Mouse (Mus musculus) kidney, postnatal 36 days (tissue): Measurements from ENCODE around the gene Emc4.
A peak's percentile ranks its signal among the peaks of the same experiment; 100 is the strongest.

ENCODE experiments used
- DNase-seq, 2 experiments: peaks; one replicate each; pipeline ENCODE4 v3.0.0; 2021 to 2022; ENCODE audit warnings: mixed read lengths in 2 of 2

Gene Emc4

DNA sequence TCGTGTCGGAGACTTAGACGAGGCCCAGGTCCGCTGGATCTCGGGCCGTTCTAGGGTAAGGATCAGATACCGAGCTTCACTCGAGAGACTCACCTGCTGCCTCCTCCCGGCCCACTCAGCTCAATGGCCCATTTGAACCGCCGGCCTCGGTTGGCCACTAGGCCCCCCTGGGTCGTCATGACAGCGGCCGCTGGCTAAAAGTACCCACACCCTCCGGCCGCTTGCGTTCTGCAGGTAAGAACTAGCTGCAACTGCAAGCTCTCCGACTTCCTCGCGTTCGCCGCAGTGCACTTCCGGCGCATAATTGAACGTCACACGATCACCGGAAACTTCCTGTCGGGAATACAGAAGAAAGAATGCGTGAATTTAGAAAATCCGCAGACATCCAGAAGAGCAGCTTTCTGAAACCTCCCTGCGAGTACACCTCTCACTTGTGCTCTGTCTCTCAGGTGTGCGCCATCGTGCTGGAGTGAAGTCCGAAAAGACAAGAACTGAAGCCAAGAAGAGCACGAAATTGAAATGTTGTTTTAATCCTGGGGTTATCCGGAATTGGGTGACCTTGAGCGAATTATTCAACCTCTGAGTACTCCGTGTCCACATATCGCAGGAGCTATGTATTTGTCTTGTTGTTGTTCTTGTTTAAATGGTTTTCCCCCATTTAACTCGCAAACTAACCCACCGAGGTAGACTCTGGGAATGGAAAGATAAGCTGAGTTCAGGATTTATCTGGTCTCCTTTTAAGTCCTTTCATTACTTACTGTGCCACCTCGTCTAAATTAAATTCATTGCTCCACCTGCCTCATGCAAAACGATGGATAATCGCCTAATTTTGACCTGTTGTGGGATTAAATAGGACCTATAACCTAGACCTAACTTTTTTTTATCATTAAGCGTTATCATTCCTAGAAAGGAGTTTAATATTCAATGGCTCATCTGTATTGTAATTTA lies at the start of gene Emc4:
Gene Emc4 (minus strand): TSS at position 302 of the 948 bp plus-strand sequence.
- DNase-seq: peak; percentile 93 to 96

- no peak for DNase-seq
These were observed 39.2 kb upstream of the Emc4 start for GRCm38 (mm10) chr2:112407030-112407429.

GRCm38 (mm10) chr2:112396649-112397048 lies 28.8 kb upstream of the Emc4 start:
- no peak for DNase-seq

GRCm38 (mm10) chr2:112393958-112394357 lies 26.1 kb upstream of the Emc4 start:
- DNase-seq: no peak

- no peak for DNase-seq
These were observed 24.9 kb upstream of the Emc4 start for GRCm38 (mm10) chr2:112392689-112393088.

GRCm38 (mm10) chr2:112391346-112392000 lies 23.6 kb upstream of the Emc4 start:
- DNase-seq: no peak

DNA sequence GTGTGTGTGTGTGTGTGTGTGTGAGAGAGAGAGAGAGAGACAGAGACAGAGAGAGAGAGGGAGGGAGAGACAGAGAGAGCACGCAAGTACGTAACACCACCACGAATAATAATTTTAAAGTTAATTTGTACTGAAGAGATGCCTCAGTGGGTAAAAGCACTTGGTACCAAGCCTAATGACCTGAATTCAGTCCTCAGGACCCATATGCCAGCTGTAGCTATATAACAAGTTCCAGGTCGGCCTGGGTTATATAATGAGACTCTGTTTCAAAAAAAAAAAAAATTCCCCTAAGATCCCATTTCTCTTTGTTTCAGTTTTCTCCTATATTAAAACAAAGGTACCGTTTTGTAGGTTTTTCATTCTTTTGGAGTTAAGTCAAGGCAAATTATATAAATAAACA lies 23.0 kb upstream of the Emc4 start:
- DNase-seq: no peak

DNA sequence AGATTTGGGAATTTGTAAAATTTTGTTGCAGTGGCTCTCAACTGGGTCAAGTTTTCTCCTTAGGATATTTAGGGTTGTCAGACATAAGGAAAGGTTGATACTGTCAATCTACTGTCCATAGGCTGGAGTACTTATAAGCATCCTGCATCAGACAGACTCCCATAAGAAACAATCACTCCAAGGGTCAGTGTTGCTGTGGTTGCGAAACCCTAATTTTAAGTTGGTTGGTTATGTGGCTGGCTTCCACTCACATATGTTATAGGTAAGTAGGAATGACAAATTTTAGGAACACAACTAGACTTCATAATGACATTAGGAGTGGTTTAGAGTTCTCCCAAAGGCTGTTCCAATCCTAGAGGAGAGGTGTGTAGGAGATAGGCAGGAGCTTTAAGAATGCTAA lies 13.4 kb upstream of the Emc4 start:
- no peak for DNase-seq

DNA sequence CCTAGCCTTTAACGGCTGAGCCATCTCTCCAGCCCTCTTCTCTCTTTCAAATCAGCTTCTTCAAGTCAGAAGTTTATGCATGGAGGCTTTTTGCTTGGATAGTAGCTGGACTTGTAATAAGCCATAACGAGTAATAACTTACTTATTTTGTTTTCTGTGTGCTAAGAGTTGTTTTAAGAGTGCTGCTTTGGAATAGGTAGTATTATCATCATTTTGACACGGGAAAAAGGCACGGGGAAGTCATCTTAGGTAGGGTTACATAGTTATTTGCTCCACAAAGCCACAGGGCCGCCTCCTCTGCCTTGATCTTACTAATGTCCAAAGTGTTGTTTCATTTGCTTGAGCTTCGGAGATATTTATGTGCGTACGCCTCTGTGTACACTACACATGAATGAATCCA lies 12.3 kb upstream of the Emc4 start:
- no peak for DNase-seq

- DNase-seq: peak; percentile 92 to 99
These were observed 11.4 kb upstream of the Emc4 start, which contains the start of gene Katnbl1 for GRCm38 (mm10) chr2:112378973-112379898. TSS of gene Katnbl1 (plus strand) at chr2:112379211.

- peak in 1 of 2 experiments; percentile 31 for DNase-seq
These were observed 6.8 kb upstream of the Emc4 start for GRCm38 (mm10) chr2:112374610-112375009.

- no peak for DNase-seq
These were observed 5.3 kb upstream of the Emc4 start for GRCm38 (mm10) chr2:112373141-112373540.

DNA sequence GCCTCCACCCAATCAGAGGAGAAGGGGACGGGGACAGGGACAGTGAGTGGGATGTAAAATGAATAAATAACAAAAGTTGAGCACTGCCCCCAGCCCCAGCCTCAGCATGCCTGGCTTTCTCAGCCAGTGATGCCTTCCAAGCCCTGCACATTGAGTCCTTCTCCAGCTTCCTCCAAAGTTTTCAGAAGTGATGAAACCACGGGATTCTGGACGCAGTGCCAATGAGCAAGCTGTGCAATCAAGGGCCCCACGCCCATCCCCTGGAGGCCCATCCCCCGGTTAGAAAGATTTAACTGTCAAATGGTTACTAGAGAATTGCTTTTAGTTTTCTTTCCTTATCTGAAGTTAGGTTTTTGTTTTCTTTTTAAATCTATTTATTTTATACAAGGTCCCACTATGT lies 2.1 kb upstream of the Emc4 start:
- DNase-seq: no peak

DNA sequence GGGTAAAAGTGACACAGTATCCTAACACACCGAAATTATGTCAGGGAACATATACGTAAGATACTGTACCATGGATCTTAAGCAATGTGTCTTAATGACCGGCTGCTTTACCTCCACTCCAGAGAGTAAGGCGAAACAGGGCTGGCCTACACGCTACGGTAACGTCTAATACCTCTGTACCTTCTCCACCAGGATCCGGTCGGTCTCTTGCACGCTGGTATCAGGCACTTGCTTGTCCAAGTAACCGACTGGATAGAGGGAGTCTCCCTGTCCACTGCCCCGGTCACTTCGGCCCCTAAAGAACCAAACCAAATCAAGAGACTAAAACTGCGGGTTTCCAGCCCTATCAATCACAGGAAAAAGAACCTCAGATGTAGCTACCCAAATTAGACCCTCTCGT lies 605 bp downstream of the Emc4 start:
- DNase-seq: peak in 1 of 2 experiments; percentile 23

DNA sequence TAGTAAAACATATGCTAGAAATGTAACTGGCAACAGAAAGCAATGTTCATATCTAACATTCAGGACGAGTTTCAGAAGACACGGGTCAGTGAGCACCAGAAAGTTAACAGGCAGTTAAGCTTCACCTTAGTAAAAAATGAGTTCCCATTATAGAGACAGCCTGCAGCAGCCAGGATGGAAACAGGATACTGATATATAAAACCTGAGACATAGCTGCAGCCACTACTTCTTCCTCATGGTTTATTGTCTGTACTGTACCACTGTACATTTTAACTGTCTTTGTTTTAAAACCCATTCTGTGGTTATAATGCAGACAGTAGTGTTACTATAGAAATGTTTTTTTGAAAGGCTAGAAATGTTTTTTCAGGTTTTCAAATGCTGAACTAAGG lies 7.1 kb downstream of the Emc4 start:
- no peak for DNase-seq

GRCm38 (mm10) chr2:112360012-112360780 lies 7.6 kb downstream of the Emc4 start:
- DNase-seq: no peak

DNA sequence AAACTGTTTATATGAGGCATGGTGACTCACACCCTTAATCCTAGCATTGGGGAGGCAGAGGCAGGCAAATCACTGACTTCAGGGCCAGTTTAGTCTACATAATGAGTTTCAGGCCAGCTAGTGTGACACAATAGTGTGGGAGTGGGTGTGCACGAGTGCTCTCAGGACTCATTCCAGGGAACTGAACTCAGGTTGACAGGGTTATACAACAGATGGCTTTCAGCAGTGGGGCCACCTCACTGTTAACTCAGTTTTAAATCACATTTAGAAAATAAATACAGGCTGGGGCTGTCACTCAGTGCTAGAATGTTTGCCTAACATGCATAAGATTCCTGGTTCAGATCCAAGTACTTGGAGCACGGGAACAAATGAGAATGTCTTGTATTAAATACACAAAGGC lies 8.2 kb downstream of the Emc4 start:
- DNase-seq: no peak

DNA sequence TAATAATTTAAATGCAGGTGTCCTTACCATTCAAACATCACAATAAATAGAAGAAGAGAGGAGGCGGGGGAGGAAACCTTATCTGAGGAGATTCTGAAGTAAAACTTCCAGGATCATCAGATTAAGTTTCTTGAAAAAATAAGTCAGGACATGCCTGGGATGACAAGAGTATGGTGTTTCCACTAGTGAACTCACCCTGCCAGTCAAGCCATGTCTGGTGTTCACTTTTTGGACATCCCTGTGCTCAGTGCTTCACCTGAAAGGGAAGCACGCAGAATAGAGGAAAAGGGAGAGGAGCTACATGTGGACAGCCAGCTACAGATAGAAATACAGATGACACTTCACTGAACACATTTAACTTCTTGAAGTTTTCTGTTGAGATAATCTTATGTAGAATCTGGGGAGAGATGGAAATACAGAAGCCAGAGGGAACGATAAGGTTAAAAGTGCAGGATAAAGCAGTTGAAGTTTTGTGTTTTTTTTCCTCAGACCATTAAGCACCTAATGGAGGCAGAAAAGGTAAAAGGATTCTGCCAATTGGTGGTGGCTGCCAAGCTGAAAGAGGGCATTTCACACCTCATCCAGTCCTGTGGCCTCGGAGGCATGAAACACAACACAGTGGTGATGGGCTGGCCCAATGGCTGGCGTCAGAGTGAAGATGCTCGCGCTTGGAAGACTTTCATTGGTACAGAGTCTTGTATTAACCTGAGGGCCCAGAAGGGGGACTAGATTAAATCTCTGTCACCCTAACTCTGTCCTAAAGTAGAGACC lies 14.0 kb downstream of the Emc4 start:
- DNase-seq: peak in 1 of 2 experiments; percentile 9

DNA sequence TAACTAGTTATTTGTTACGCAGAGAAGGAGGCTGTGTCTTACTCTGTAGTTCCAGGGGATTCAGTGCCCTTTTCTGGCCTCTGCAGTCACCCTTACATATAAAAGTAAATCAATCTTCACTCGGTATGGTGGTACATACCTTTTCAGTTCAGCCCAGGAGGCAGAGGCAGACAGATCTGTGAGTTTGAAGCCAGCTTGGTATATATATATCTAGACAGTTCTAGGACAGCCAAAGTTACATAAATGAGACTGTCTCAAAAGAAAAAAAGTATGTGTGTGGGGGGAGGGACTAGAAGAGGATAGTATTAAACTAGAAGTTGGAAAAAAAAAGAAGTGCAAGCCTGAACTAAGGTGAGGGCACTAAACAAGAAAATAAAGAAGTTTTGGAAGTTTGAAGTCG lies 19.6 kb downstream of the Emc4 start:
- no peak for DNase-seq

DNA sequence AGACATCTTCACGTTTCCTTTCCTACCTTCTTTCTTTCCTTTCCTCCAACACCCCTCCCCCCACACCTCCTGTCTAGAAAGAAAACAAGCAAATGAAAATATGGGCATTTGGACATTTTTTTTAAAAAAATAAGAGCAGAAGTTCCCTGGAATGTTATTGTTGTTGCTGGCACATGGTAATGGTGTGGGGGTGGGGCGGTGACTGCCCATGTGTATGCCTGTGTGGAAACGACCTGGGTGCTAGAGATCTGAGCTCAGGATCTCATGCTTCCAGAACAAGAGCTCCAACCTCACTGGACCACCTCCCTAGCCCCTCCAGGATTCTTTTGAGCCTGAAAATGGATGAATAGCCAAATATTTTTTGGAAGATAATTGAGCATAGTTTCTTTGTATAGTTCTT lies 26.7 kb downstream of the Emc4 start:
- peak in 1 of 2 experiments; percentile 43 for DNase-seq

DNA sequence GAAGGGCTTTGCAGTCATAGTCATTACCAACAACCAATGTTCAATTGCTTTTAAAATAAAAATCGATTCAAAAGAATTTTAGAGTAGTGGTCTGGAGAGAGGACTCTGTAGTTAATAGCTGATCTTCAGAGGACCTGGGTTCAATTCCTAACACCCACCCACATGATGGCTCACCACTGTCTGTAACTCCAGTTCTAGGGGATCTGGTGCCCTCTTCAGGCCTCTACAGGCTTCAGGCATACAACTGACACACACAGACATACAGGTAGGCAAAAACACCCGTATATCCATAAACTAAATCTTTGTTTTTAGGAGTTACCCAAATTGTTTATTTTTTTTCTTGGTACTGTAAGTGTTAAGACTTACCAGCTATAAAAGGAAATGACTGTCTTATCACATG lies 28.1 kb downstream of the Emc4 start:
- peak in 1 of 2 experiments; percentile 47 for DNase-seq
